Mouse (Mus musculus): ENCODE data around the gene Camk2d. TPM values are rescaled to one million over a fixed set of nuclear protein-coding genes. Genes with fewer than 3 reads are reported as not detected.
A peak's percentile ranks its signal among the peaks of the same experiment; 100 is the strongest.

The Camk2d gene
- polyA plus RNA-seq, 1 experiment from 2014 or later = 7.4 TPM

GRCm38 (mm10) chr3:126598329-126598676, 2.2 kb downstream of the Camk2d start:
- Histone ChIP-seq H3K9me3 (ENCODE audit: low read length) (no peaks in the 10 kb centered on the region), H3K4me2 (ENCODE audit: low read depth, low read length) (peak overlapping the region; percentile 87), H3K9ac (replicated peaks) (peak overlapping the region; percentile 74), H3K4me1 (ENCODE audit: insufficient read depth) (peaks cover 4% of the 10 kb centered on the region), H3K27me3 (ENCODE audit: insufficient read depth, low read length) (no peaks in the 10 kb centered on the region), H3K4me3 (ENCODE audit: low read depth, low read length) (peak overlapping the region; percentile 73), H3K36me3 (replicated peaks; ENCODE audit: insufficient read depth, low read length) (0 out of 2 replicates have a peak, but pooled peaks cover 5% of the 10 kb centered on the region), H3K27ac (ENCODE audit: low read depth) (no peak overlapping the region)
- DNase-seq = no peak
- 6% methylated on average over 5 of the region's 5 CpGs for WGBS (ENCODE audit: insufficient replicate concordance)
- TF ChIP-seq EP300 (IDR thresholded peaks at IDR 0.05; ENCODE audit: low read depth) (no peak), CTCF (IDR thresholded peaks at IDR 0.05; ENCODE audit: low read depth) (no peak)
- ATAC-seq = no peak

DNA sequence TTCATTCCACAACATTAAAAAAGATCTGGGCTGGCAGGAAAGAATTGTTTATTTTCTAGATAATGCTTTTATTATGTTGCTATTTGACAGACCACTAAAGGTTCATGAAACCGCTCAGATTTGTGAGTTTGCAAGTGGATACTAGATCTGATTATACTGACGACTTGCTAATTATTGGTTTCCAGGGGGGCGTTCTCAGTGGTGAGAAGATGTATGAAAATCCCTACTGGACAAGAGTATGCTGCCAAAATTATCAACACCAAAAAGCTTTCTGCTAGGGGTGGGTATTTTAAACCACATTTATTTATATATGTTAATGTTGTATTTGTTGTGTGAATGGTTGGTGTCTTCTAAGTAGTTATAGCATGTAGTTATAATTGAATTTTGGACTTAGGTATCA, 2.8 kb downstream of the Camk2d start:
- H3K36me3 ChIP-seq (replicated peaks; ENCODE audit: insufficient read depth, low read length) = 0 out of 2 replicates have a peak, but pooled peaks cover 5% of the 10 kb centered on the region
- no peaks in the 10 kb centered on the region for H3K27me3 ChIP-seq (ENCODE audit: insufficient read depth, low read length)
- 71% methylated on average over 3 of the region's 3 CpGs for WGBS (ENCODE audit: insufficient replicate concordance)
- H3K27ac ChIP-seq (ENCODE audit: low read depth) = no peak overlapping the region
- H3K9ac ChIP-seq (replicated peaks) = no peak overlapping the region
- H3K4me1 ChIP-seq (ENCODE audit: insufficient read depth) = peaks cover 4% of the 10 kb centered on the region
- ATAC-seq (no peak), DNase-seq (no peak)
- peak overlapping the region; percentile 87 for H3K4me2 ChIP-seq (ENCODE audit: low read depth, low read length)
- no peak for TF ChIP-seq CTCF (IDR thresholded peaks at IDR 0.05; ENCODE audit: low read depth)
- no peak for TF ChIP-seq EP300 (IDR thresholded peaks at IDR 0.05; ENCODE audit: low read depth)
- no peaks in the 10 kb centered on the region for H3K9me3 ChIP-seq (ENCODE audit: low read length)
- peak overlapping the region; percentile 73; the same call in 1 of the 2 replicates for H3K4me3 ChIP-seq (ENCODE audit: low read depth, low read length)

DNA sequence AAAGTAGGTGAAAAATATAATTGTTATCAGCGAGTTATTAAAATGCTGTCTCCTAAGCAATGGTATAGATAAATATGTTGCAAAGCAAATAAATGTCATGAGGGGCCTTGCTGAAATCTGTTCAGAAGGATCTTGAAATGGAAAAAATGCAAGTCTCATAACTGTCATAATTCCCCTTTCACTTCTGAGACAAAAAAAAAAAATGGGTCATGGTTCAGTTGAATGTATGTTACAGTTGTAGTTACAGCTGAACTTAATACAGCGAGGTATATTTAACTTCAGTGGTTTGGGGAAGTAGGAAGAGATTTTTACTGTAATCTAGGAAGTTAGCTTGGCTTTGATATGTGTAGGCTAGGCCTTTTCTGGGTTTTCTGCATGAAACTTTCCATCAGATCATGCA, 3.2 kb downstream of the Camk2d start:
- DNase-seq (no peak), ATAC-seq (no peak)
- H3K4me2 ChIP-seq (ENCODE audit: low read depth, low read length) = no peak overlapping the region
- H3K9me3 ChIP-seq (ENCODE audit: low read length) = no peaks in the 10 kb centered on the region
- no peak overlapping the region for H3K9ac ChIP-seq (replicated peaks)
- peaks cover 4% of the 10 kb centered on the region for H3K4me1 ChIP-seq (ENCODE audit: insufficient read depth)
- no peak overlapping the region for H3K4me3 ChIP-seq (ENCODE audit: low read depth, low read length)
- H3K27ac ChIP-seq (ENCODE audit: low read depth) = no peak overlapping the region
- no peaks in the 10 kb centered on the region for H3K27me3 ChIP-seq (ENCODE audit: insufficient read depth, low read length)
- TF ChIP-seq EP300 (IDR thresholded peaks at IDR 0.05; ENCODE audit: low read depth) = no peak
- no peak for TF ChIP-seq CTCF (IDR thresholded peaks at IDR 0.05; ENCODE audit: low read depth)
- H3K36me3 ChIP-seq (replicated peaks; ENCODE audit: insufficient read depth, low read length) = 0 out of 2 replicates have a peak, but pooled peaks cover 5% of the 10 kb centered on the region
- WGBS (ENCODE audit: insufficient replicate concordance) = 59% methylated on average over 2 of the region's 2 CpGs

GRCm38 (mm10) chr3:126599936-126600335, 3.8 kb downstream of the Camk2d start:
- ATAC-seq (no peak), DNase-seq (no peak)
- H3K9me3 ChIP-seq (ENCODE audit: low read length) = no peaks in the 10 kb centered on the region
- no peak overlapping the region for H3K4me3 ChIP-seq (ENCODE audit: low read depth, low read length)
- no peak overlapping the region for H3K4me2 ChIP-seq (ENCODE audit: low read depth, low read length)
- H3K36me3 ChIP-seq (replicated peaks; ENCODE audit: insufficient read depth, low read length) = 0 out of 2 replicates have a peak, but pooled peaks cover 5% of the 10 kb centered on the region
- no peak overlapping the region for H3K27ac ChIP-seq (ENCODE audit: low read depth)
- 78% methylated on average over 10 of the region's 10 CpGs for WGBS (ENCODE audit: insufficient replicate concordance)
- peaks cover 4% of the 10 kb centered on the region for H3K4me1 ChIP-seq (ENCODE audit: insufficient read depth)
- no peaks in the 10 kb centered on the region for H3K27me3 ChIP-seq (ENCODE audit: insufficient read depth, low read length)
- TF ChIP-seq EP300 (IDR thresholded peaks at IDR 0.05; ENCODE audit: low read depth) = no peak
- no peak for TF ChIP-seq CTCF (IDR thresholded peaks at IDR 0.05; ENCODE audit: low read depth)
- no peak overlapping the region for H3K9ac ChIP-seq (replicated peaks)

GRCm38 (mm10) chr3:126602772-126603171, 6.7 kb downstream of the Camk2d start:
- ATAC-seq = no peak
- Histone ChIP-seq H3K4me3 (ENCODE audit: low read depth, low read length) (no peak overlapping the region), H3K9me3 (ENCODE audit: low read length) (no peaks in the 10 kb centered on the region), H3K4me1 (ENCODE audit: insufficient read depth) (peaks cover 4% of the 10 kb centered on the region), H3K9ac (replicated peaks) (no peak overlapping the region), H3K4me2 (ENCODE audit: low read depth, low read length) (no peak overlapping the region), H3K36me3 (replicated peaks; ENCODE audit: insufficient read depth, low read length) (0 out of 2 replicates have a peak, but pooled peaks cover 5% of the 10 kb centered on the region), H3K27me3 (ENCODE audit: insufficient read depth, low read length) (no peaks in the 10 kb centered on the region), H3K27ac (ENCODE audit: low read depth) (no peak overlapping the region)
- whole genome bisulfite sequencing (ENCODE audit: insufficient replicate concordance) = 75% methylated on average over 11 of the region's 11 CpGs
- no peak for DNase-seq
- TF ChIP-seq EP300 (IDR thresholded peaks at IDR 0.05; ENCODE audit: low read depth) (no peak), CTCF (IDR thresholded peaks at IDR 0.05; ENCODE audit: low read depth) (no peak)

DNA sequence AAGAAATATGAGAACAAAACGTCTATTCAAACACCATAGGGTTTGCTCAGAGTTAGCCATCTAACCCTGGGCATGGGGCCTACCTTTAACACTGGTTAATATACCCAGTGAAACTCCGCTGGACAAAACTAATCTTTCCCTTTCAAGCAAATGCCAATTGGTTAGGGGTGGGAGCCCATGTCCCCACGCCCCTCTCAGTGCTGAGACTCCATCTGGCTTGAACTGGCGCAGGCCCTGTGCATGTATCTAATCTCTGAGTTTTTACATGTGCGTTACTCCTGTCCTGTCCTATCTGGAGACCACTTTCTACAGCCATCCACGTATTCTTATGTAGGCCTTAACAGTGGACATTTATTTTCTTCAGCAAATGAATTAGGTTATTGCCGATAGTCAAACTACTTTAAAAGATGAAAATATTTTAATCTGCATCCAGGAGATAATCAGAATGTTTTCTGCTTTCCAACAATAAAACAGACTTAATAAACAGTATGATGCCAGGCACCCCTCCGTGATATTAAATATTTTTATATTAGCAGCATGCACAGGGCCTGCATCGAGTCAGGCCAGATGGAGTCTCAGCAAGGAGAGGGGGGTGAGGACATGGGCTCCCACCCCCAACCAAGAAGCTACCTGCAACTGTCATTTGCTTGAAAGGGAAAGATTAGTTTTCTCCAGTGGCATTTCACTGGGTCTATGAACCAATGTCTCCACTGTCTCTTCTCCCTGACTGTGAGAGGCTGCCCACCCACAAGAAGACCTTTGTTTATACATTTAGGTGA, 8.7 kb downstream of the Camk2d start:
- TF ChIP-seq EP300 (IDR thresholded peaks at IDR 0.05; ENCODE audit: low read depth) = no peak
- TF ChIP-seq CTCF (IDR thresholded peaks at IDR 0.05; ENCODE audit: low read depth) = no peak
- Histone ChIP-seq H3K36me3 (replicated peaks; ENCODE audit: insufficient read depth, low read length) (0 out of 2 replicates have a peak, but pooled peaks cover 5% of the 10 kb centered on the region), H3K4me1 (ENCODE audit: insufficient read depth) (no peaks in the 10 kb centered on the region), H3K4me3 (ENCODE audit: low read depth, low read length) (no peak overlapping the region), H3K27ac (ENCODE audit: low read depth) (no peak overlapping the region), H3K4me2 (ENCODE audit: low read depth, low read length) (no peak overlapping the region), H3K9me3 (ENCODE audit: low read length) (no peaks in the 10 kb centered on the region), H3K27me3 (ENCODE audit: insufficient read depth, low read length) (no peaks in the 10 kb centered on the region), H3K9ac (replicated peaks) (no peak overlapping the region)
- DNase-seq (no peak), ATAC-seq (no peak)
- 80% methylated on average over 9 of the region's 9 CpGs for WGBS (ENCODE audit: insufficient replicate concordance)

Data from liver, postnatal 0 days (tissue).